Mouse (Mus musculus) liver, postnatal 0 days (tissue): ENCODE results near the gene Tsen2. TPM values are rescaled to one million over a fixed set of nuclear protein-coding genes. Genes with fewer than 3 reads are reported as not detected.
A peak's percentile ranks its signal among the peaks of the same experiment; 100 is the strongest.

Experiments used
- ATAC-seq: fragments of 200-750 bp; cut with Nextera tagmentation; 2 replicates; pipeline ENCODE4 v1.8.0; 2017; ENCODE audit warnings: mild to moderate bottlenecking, moderate library complexity
- DNase-seq: peaks from one replicate; pipeline ENCODE4 v3.0.0-alpha.2; 2016
- H3K27ac ChIP-seq: fragments of 300-500 bp; sonication (generic); 2 replicates; pipeline ENCODE4 v1.5.1; 2014; ENCODE audit warnings: antibody characterized with exemption, moderate library complexity, mild to moderate bottlenecking, low read depth
- H3K27me3 ChIP-seq: fragments of 300-500 bp; sonication (generic); 2 replicates; pipeline ENCODE4 v1.6.1; 2014; ENCODE audit warnings: low read length, control low read depth, mixed read lengths; ENCODE audit not compliant: insufficient read depth
- H3K36me3 ChIP-seq: fragments of 300-500 bp; sonication (generic); replicated peaks from 2 replicates; pipeline ENCODE4 v1.6.1; 2014; ENCODE audit warnings: mild to moderate bottlenecking, control low read depth, low read length, moderate library complexity, mixed read lengths; ENCODE audit not compliant: insufficient read depth
- H3K4me1 ChIP-seq: fragments of 300-500 bp; sonication (generic); 2 replicates; pipeline ENCODE4 v1.6.1; 2014; ENCODE audit warnings: antibody characterized with exemption, mild to moderate bottlenecking, control low read depth; ENCODE audit not compliant: insufficient read depth
- H3K4me2 ChIP-seq: fragments of 300-500 bp; sonication (generic); 2 replicates; pipeline ENCODE4 v1.6.1; 2014; ENCODE audit warnings: low read depth, mild to moderate bottlenecking, low read length, moderate library complexity, mixed read lengths
- H3K4me3 ChIP-seq: fragments of 300-500 bp; sonication (generic); 2 replicates; pipeline ENCODE4 v1.5.1; 2014; ENCODE audit warnings: low read depth, low read length
- H3K9ac ChIP-seq: fragments of 300-500 bp; sonication (generic); replicated peaks from 2 replicates; pipeline ENCODE4 v1.6.1; 2014; ENCODE audit warnings: mild to moderate bottlenecking, moderate library complexity
- H3K9me3 ChIP-seq: fragments of 300-500 bp; sonication (generic); 2 replicates; pipeline ENCODE4 v1.6.1; 2016; ENCODE audit warnings: mild to moderate bottlenecking, control low read depth, low read length, mixed read lengths
- CTCF ChIP-seq: sonication (generic); IDR thresholded peaks from 2 replicates; pipeline ENCODE4 v1.5.1; 2016; ENCODE audit warnings: antibody characterized with exemption, low read depth
- EP300 ChIP-seq: IDR thresholded peaks from 2 replicates; pipeline ENCODE4 v1.6.1; 2016; ENCODE audit warnings: antibody characterized with exemption, low read depth, mild to moderate bottlenecking
- WGBS: fragments of 180-500 bp; shearing (Covaris S2); extraction: QIAGEN DNeasy Blood & Tissue Kit; methylation state at CpG from one replicate; pipeline ENCODE4 v1.1.7; 2014; ENCODE audit not compliant: insufficient replicate concordance; 5-methylcytosine and 5-hydroxymethylcytosine counted together
- polyA plus RNA-seq: library from polyadenylated mRNA; unstranded; fragments of >200 nt; fragmentation: Nextera tagmentation; extraction: Ambion mirVana; gene quantifications from 2 replicates; pipeline ENCODE4 v1.2.1, GENCODE M21; 2015

Gene Tsen2
- polyA plus RNA-seq, 1 experiment from 2014 or later: 7.5 TPM

GRCm38 (mm10) chr6:115613793-115614192 lies 69.3 kb downstream of the Tsen2 start:
- Histone ChIP-seq H3K36me3 (peaks cover 55% of the 10 kb centered on the region), H3K9ac (no peak overlapping the region), H3K27ac (no peak overlapping the region), H3K4me1 (no peaks in the 10 kb centered on the region), H3K9me3 (no peaks in the 10 kb centered on the region), H3K27me3 (no peaks in the 10 kb centered on the region), H3K4me3 (no peak overlapping the region), H3K4me2 (no peak overlapping the region)
- no peak for DNase-seq
- ATAC-seq: no peak
- no peak for TF ChIP-seq CTCF
- no peak for TF ChIP-seq EP300

GRCm38 (mm10) chr6:115615983-115616382 lies 71.5 kb downstream of the Tsen2 start:
- Histone ChIP-seq H3K9ac (no peak overlapping the region), H3K4me2 (no peak overlapping the region), H3K27me3 (no peaks in the 10 kb centered on the region), H3K4me1 (no peaks in the 10 kb centered on the region), H3K36me3 (peaks cover 68% of the 10 kb centered on the region), H3K27ac (no peak overlapping the region), H3K4me3 (no peak overlapping the region), H3K9me3 (no peaks in the 10 kb centered on the region)
- TF ChIP-seq CTCF: 0 out of 2 replicates have a peak, but pooled peaks have one; percentile 10
- no peak for TF ChIP-seq EP300
- ATAC-seq (no peak), DNase-seq (no peak)
- WGBS: 83% methylated on average over 3 of the region's 3 CpGs

GRCm38 (mm10) chr6:115619818-115620217 lies 75.4 kb downstream of the Tsen2 start:
- Histone ChIP-seq H3K9me3 (no peaks in the 10 kb centered on the region), H3K36me3 (peaks cover 90% of the 10 kb centered on the region), H3K27me3 (no peaks in the 10 kb centered on the region), H3K9ac (no peak overlapping the region), H3K27ac (no peak overlapping the region), H3K4me2 (no peak overlapping the region), H3K4me1 (no peaks in the 10 kb centered on the region), H3K4me3 (no peak overlapping the region)
- DNase-seq: no peak
- 54% methylated on average over 10 of the region's 10 CpGs for WGBS
- peak; percentile 27 for ATAC-seq
- TF ChIP-seq EP300 (no peak), CTCF (no peak)

- no peaks in the 10 kb centered on the region for H3K9me3 ChIP-seq
- no peaks in the 10 kb centered on the region for H3K4me1 ChIP-seq
- H3K9ac ChIP-seq: no peak overlapping the region
- 53% methylated on average over 1 of the region's 1 CpGs for WGBS
- no peaks in the 10 kb centered on the region for H3K27me3 ChIP-seq
- H3K36me3 ChIP-seq: peaks cover 91% of the 10 kb centered on the region
- DNase-seq (no peak), ATAC-seq (no peak)
- no peak overlapping the region for H3K27ac ChIP-seq
- no peak for TF ChIP-seq CTCF
- no peak for TF ChIP-seq EP300
- no peak overlapping the region for H3K4me3 ChIP-seq
- no peak overlapping the region for H3K4me2 ChIP-seq
Observed at GRCm38 (mm10) chr6:115620942-115621341, 76.5 kb downstream of the Tsen2 start.

- H3K36me3 ChIP-seq: peaks cover 69% of the 10 kb centered on the region
- ATAC-seq (no peak), DNase-seq (no peak)
- TF ChIP-seq EP300: no peak
- no peak for TF ChIP-seq CTCF
- H3K9ac ChIP-seq: no peak overlapping the region
- H3K4me2 ChIP-seq: no peak overlapping the region
- no peaks in the 10 kb centered on the region for H3K4me1 ChIP-seq
- 90% methylated on average over 5 of the region's 5 CpGs for WGBS
- H3K4me3 ChIP-seq: no peak overlapping the region
- H3K27me3 ChIP-seq: no peaks in the 10 kb centered on the region
- no peak overlapping the region for H3K27ac ChIP-seq
- no peaks in the 10 kb centered on the region for H3K9me3 ChIP-seq
Observed at GRCm38 (mm10) chr6:115626121-115626520, 81.7 kb downstream of the Tsen2 start.

Other genes starting within 250 kb of the Tsen2 start
- 4.9 and 5.1 TPM in 2 replicates for gene Pparg, start 183.7 kb upstream of the Tsen2 start, polyA plus RNA-seq
- 14.8 and 16.5 TPM in 2 replicates for gene Mkrn2os, start 47.9 kb downstream of the Tsen2 start, polyA plus RNA-seq
- 9.6 and 11.6 TPM in 2 replicates for gene Mkrn2, start 57.2 kb downstream of the Tsen2 start, polyA plus RNA-seq
- 39.6 and 43.5 TPM in 2 replicates for gene Raf1, start 132.0 kb downstream of the Tsen2 start, polyA plus RNA-seq
- gene Tmem40, start 217.7 kb downstream of the Tsen2 start, polyA plus RNA-seq: 18.9 and 21.2 TPM in 2 replicates
- 0.59 and 0.61 TPM in 2 replicates for gene Cand2, start 229.9 kb downstream of the Tsen2 start, polyA plus RNA-seq